Mouse (Mus musculus) duodenum, adult 2 months (tissue): ENCODE measurements around the gene Ankdd1a. TPM values are rescaled to one million over a fixed set of nuclear protein-coding genes. Genes with fewer than 3 reads are reported as not detected.

Experiments used
- polyA plus RNA-seq: library from polyadenylated mRNA; depleted of rRNA; stranded (reverse); fragments of >200 nt; gene quantifications from 2 replicates; pipeline ENCODE4 v1.2.3, GENCODE M21; 2012; ENCODE audit warnings: low replicate concordance; rRNA removed

Gene Ankdd1a
- not detected in 2 replicates for polyA plus RNA-seq

DNA sequence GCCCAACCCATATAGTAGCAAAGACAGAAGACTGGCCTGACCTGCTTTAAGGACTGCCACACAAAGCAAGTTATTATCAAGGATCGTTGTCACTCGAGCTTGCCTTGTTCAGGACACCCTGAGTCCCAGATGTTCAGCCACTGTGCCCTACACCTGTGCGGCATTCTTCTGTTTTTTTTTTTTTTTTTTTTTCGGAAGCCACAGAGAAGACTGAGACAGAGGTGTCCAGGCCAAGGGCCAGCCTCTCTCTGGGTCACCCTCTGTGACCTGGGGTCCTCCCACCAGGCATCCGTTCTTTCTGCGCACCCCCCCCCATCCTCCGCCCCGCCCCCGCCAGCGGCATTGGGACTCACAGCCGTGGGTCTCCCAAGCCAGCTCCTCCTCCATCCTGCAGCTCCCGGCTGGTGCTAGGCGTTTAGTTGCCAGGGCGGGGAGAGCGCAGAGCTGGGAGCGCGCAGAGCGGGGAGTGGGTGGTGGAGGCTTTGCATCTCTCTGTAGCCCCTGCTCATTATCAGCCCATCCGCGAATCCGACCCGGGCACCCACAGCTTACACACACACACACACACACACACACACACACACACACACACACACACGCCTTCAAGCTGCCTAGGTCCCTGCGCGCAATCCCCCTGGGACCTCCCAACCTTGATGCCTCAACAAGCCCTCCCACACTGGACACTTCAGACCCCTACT, at the start of gene Ankdd1a:
Ankdd1a (minus strand) TSS at position 387 of the 698 bp plus-strand sequence.

DNA sequence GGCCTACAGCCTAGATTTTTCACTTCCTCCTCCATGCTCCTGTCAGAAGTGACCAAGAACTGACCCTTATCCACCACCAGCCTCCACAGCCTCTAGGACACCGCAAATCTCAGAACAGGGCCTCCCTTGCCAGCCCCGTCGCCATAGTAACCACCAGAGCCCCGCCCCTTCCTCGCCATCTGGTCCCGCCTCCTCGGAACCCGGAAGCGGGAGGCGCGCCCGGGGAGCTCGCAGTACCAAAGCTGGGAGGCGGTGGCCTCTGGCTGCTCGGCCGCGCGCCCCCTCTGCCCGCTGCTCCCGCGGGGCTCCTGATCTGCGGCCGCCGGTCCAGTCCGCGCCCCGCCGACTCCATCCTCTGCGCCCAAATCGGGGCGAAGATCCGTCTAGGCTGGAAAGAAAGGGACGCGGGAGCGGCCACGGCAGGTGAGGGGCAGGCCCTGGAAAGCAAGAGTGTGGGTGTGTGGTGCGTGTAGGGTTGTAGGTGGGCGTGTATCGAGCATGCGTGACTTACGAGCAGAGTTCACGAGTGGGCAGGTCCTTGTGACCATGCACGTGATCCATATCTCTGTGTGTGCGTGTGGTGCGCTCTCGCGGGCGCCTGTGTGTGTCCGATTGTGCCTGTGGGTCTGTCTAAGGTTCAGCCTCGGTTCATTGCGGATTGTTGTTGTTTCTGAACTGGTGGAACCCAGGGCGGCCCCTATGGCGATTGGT, 59.1 kb downstream of the Ankdd1a start, which contains the start of gene Spg21:
Spg21 (plus strand) TSS at position 216 of the 711 bp plus-strand sequence.

Other genes starting within 250 kb of the Ankdd1a start
- gene Clpx, start 225.9 kb downstream of the Ankdd1a start, polyA plus RNA-seq: 5.8 and 10.1 TPM in 2 replicates
- 11.4 and 20.3 TPM in 2 replicates for gene Pdcd7, start 174.1 kb downstream of the Ankdd1a start, polyA plus RNA-seq
- gene Ubap1l, start 159.2 kb downstream of the Ankdd1a start, polyA plus RNA-seq: 0.72 and 0.77 TPM in 2 replicates
- 0.53 and 0.77 TPM in 2 replicates for gene Kbtbd13, start 128.5 kb downstream of the Ankdd1a start, polyA plus RNA-seq
- 1.3 and 2.5 TPM in 2 replicates for gene Rasl12, start 121.7 kb downstream of the Ankdd1a start, polyA plus RNA-seq
- 2.1 and 4.2 TPM in 2 replicates for gene Slc51b, start 97.2 kb downstream of the Ankdd1a start, polyA plus RNA-seq
- gene Mtfmt, start 84.4 kb downstream of the Ankdd1a start, polyA plus RNA-seq: 2.8 and 5.3 TPM in 2 replicates
- gene Spg21, start 59.2 kb downstream of the Ankdd1a start, polyA plus RNA-seq: 7.1 and 9.0 TPM in 2 replicates
- 9.5 and 12.6 TPM in 2 replicates for gene Plekho2, start 59.8 kb upstream of the Ankdd1a start, polyA plus RNA-seq
- 2.1 and 3.0 TPM in 2 replicates for gene Pif1, start 67.0 kb upstream of the Ankdd1a start, polyA plus RNA-seq
- 24.6 and 30.1 TPM in 2 replicates for gene Rbpms2, start 109.5 kb upstream of the Ankdd1a start, polyA plus RNA-seq
- 50.3 and 55.4 TPM in 2 replicates for gene Oaz2, start 147.8 kb upstream of the Ankdd1a start, polyA plus RNA-seq